Mouse (Mus musculus): Measurements from ENCODE around the gene Nostrin. TPM values are rescaled to one million over a fixed set of nuclear protein-coding genes. Genes with fewer than 3 reads are reported as not detected.

The Nostrin gene
- polyA plus RNA-seq, 1 experiment: 1.2 TPM

DNA sequence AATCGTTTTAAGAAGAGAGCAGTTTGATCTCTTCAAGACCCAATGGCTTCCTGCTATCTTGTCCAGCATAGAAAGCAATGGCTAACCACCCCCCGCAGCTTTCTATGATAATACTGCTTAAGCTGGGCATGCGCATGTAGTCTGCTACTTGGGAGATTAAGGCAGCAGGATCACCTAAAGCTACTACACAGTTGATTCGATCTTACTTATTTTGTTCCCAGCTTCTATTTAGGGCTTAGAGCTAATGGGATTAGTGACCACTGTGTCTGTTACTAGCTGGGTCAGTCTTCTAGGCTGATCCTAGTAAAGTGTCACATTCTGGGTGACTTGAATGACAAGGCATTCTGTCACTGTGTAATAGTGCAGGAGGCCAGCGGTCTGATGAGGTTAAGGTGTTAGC lies 15.2 kb downstream of the Nostrin start:
- Histone ChIP-seq H3K4me1 (ENCODE audit: control insufficient read depth, insufficient read depth, insufficient read length) (no peaks in the 10 kb centered on the region), H3K36me3 (ENCODE audit: control insufficient read depth, insufficient read depth, low read length) (no peaks in the 10 kb centered on the region), H3K4me3 (ENCODE audit: extremely low read depth, insufficient read depth, insufficient read length) (no peak overlapping the region), H3K27me3 (ENCODE audit: control insufficient read depth, insufficient read depth, low read length) (no peaks in the 10 kb centered on the region), H3K27ac (ENCODE audit: insufficient read depth, low read length) (no peak overlapping the region)
- no peak for DNase-seq (ENCODE audit: low read depth in 1 of 2, low spot score in 2 of 2)
- TF ChIP-seq POLR2A (IDR thresholded peaks at IDR 0.05; ENCODE audit: low read depth, low read length) (no peak), CTCF (IDR thresholded peaks at IDR 0.05; ENCODE audit: extremely low read depth, insufficient read depth, insufficient read length, insufficient replicate concordance) (no peak)
- 89% methylated on average over 5 of the region's 5 CpGs for WGBS

- Histone ChIP-seq H3K4me1 (ENCODE audit: control insufficient read depth, insufficient read depth, insufficient read length) (no peaks in the 10 kb centered on the region), H3K36me3 (ENCODE audit: control insufficient read depth, insufficient read depth, low read length) (no peaks in the 10 kb centered on the region), H3K4me3 (ENCODE audit: extremely low read depth, insufficient read depth, insufficient read length) (no peak overlapping the region), H3K27me3 (ENCODE audit: control insufficient read depth, insufficient read depth, low read length) (no peaks in the 10 kb centered on the region), H3K27ac (ENCODE audit: insufficient read depth, low read length) (no peak overlapping the region)
- DNase-seq (ENCODE audit: low read depth in 1 of 2, low spot score in 2 of 2): no peak
- TF ChIP-seq CTCF (IDR thresholded peaks at IDR 0.05; ENCODE audit: extremely low read depth, insufficient read depth, insufficient read length, insufficient replicate concordance) (no peak), POLR2A (IDR thresholded peaks at IDR 0.05; ENCODE audit: low read depth, low read length) (no peak)
- WGBS: 83% methylated on average over 3 of the region's 3 CpGs
Observed at GRCm38 (mm10) chr2:69155861-69156260, 20.3 kb downstream of the Nostrin start.

DNA sequence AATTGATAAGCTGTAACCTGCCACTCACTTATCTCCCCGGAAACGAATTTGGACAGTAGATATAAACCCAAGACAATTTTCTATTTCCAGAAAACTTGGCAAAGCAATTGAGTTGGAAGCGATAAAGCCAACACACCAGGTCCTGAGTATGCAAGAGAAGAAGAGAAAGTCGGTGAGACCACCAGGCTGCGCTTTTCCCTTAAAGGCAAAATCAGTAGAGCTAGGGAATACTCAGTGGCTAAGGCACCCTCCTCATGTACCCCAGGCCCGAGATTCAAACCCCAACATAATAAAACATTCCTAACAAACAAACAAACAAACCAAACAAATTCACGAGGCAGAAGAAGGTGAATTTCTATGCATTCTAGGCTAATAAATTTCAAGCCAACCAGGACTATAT lies 20.7 kb downstream of the Nostrin start:
- H3K4me3 ChIP-seq (ENCODE audit: extremely low read depth, insufficient read depth, insufficient read length): no peak overlapping the region
- no peaks in the 10 kb centered on the region for H3K4me1 ChIP-seq (ENCODE audit: control insufficient read depth, insufficient read depth, insufficient read length)
- H3K36me3 ChIP-seq (ENCODE audit: control insufficient read depth, insufficient read depth, low read length): no peaks in the 10 kb centered on the region
- no peaks in the 10 kb centered on the region for H3K27me3 ChIP-seq (ENCODE audit: control insufficient read depth, insufficient read depth, low read length)
- WGBS: 80% methylated on average over 7 of the region's 7 CpGs
- no peak overlapping the region for H3K27ac ChIP-seq (ENCODE audit: insufficient read depth, low read length)
- no peak for DNase-seq (ENCODE audit: low read depth in 1 of 2, low spot score in 2 of 2)
- TF ChIP-seq POLR2A (IDR thresholded peaks at IDR 0.05; ENCODE audit: low read depth, low read length) (no peak), CTCF (IDR thresholded peaks at IDR 0.05; ENCODE audit: extremely low read depth, insufficient read depth, insufficient read length, insufficient replicate concordance) (no peak)

DNA sequence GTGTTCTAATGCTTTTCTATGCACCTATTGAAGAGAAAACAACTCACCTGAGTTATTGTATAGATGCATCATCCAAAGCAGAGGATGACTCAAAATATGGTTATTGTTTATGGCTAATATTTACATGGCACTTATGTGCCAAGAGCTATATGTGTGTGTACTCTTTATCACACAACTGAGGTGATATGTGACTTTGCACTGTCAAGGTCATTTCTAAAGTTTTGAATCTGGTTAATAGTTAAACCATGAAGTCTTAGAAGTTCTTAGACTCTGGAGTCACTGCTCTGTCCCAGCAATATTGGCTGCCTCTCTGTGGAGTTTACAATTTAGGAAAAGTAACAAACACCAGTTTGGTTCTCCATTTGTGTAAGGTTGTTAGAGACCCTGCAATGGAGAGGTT lies 23.3 kb downstream of the Nostrin start:
- Histone ChIP-seq H3K27ac (ENCODE audit: insufficient read depth, low read length) (no peak overlapping the region), H3K27me3 (ENCODE audit: control insufficient read depth, insufficient read depth, low read length) (no peaks in the 10 kb centered on the region), H3K4me1 (ENCODE audit: control insufficient read depth, insufficient read depth, insufficient read length) (no peaks in the 10 kb centered on the region), H3K4me3 (ENCODE audit: extremely low read depth, insufficient read depth, insufficient read length) (no peak overlapping the region), H3K36me3 (ENCODE audit: control insufficient read depth, insufficient read depth, low read length) (no peaks in the 10 kb centered on the region)
- DNase-seq (ENCODE audit: low read depth in 1 of 2, low spot score in 2 of 2): no peak
- TF ChIP-seq POLR2A (IDR thresholded peaks at IDR 0.05; ENCODE audit: low read depth, low read length) (no peak), CTCF (IDR thresholded peaks at IDR 0.05; ENCODE audit: extremely low read depth, insufficient read depth, insufficient read length, insufficient replicate concordance) (no peak)

DNA sequence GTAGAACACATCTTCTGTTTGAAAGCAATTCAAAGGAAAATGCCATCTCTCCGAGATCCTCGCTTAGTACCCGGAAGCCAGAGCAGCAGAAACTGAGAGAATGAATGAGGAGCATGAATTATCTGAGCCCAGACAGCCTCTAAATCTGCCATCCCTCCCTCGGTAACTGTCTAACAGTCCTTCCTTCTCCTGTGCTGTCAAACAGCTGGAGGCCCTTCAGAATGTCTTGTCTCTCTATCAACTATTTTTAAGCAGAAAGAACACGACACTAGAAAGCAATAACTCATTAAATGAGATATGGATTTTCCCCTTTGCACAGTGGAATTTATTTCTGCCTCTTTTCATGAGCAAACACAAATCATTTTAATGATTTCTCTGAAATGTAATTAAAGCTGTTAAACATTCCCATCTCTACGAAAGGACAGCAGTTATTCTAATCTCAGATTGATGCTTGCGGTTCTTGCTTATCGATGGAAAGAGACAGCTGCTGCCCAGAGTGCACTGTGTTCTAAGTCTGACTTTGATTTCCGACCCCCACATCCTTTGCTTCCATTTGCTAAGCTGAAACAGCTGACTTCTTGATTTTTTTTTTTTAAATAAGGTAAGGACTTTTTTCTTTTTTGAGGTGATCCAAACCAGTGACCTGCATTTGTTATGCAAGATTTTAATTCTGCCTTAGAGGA lies 34.9 kb downstream of the Nostrin start:
- no peak overlapping the region for H3K27ac ChIP-seq (ENCODE audit: insufficient read depth, low read length)
- no peaks in the 10 kb centered on the region for H3K36me3 ChIP-seq (ENCODE audit: control insufficient read depth, insufficient read depth, low read length)
- no peak for DNase-seq (ENCODE audit: low read depth in 1 of 2, low spot score in 2 of 2)
- 78% methylated on average over 9 of the region's 9 CpGs for WGBS
- H3K27me3 ChIP-seq (ENCODE audit: control insufficient read depth, insufficient read depth, low read length): no peaks in the 10 kb centered on the region
- no peaks in the 10 kb centered on the region for H3K4me1 ChIP-seq (ENCODE audit: control insufficient read depth, insufficient read depth, insufficient read length)
- TF ChIP-seq POLR2A (IDR thresholded peaks at IDR 0.05; ENCODE audit: low read depth, low read length) (no peak), CTCF (IDR thresholded peaks at IDR 0.05; ENCODE audit: extremely low read depth, insufficient read depth, insufficient read length, insufficient replicate concordance) (no peak)
- H3K4me3 ChIP-seq (ENCODE audit: extremely low read depth, insufficient read depth, insufficient read length): no peak overlapping the region

GRCm38 (mm10) chr2:69175296-69175695 lies 39.7 kb downstream of the Nostrin start:
- DNase-seq (ENCODE audit: low read depth in 1 of 2, low spot score in 2 of 2): no peak
- H3K27ac ChIP-seq (ENCODE audit: insufficient read depth, low read length): no peak overlapping the region
- no peak overlapping the region for H3K4me3 ChIP-seq (ENCODE audit: extremely low read depth, insufficient read depth, insufficient read length)
- H3K27me3 ChIP-seq (ENCODE audit: control insufficient read depth, insufficient read depth, low read length): no peaks in the 10 kb centered on the region
- H3K36me3 ChIP-seq (ENCODE audit: control insufficient read depth, insufficient read depth, low read length): no peaks in the 10 kb centered on the region
- H3K4me1 ChIP-seq (ENCODE audit: control insufficient read depth, insufficient read depth, insufficient read length): no peaks in the 10 kb centered on the region
- TF ChIP-seq POLR2A (IDR thresholded peaks at IDR 0.05; ENCODE audit: low read depth, low read length) (no peak), CTCF (IDR thresholded peaks at IDR 0.05; ENCODE audit: extremely low read depth, insufficient read depth, insufficient read length, insufficient replicate concordance) (no peak)
- WGBS: 90% methylated on average over 5 of the region's 5 CpGs

DNA sequence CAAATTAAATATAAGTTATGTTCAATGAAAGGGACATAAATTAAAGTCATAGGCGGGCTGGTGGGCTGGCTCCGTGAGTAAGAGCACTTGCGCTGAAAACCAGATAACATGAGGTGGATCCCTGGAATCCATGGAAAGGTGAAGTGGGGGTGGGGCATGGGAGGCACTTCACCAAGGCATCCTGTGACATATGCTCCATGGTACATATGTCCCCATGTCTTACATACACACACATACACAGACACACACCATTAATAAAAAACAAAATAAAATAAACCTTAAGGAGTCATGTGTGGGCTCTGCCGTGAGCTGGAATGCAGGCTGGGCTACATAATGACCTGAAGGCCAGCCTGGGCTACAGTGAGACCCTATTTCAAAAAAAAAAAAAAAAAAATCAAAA lies 44.1 kb downstream of the Nostrin start:
- TF ChIP-seq POLR2A (IDR thresholded peaks at IDR 0.05; ENCODE audit: low read depth, low read length) (no peak), CTCF (IDR thresholded peaks at IDR 0.05; ENCODE audit: extremely low read depth, insufficient read depth, insufficient read length, insufficient replicate concordance) (no peak)
- H3K27ac ChIP-seq (ENCODE audit: insufficient read depth, low read length): no peak overlapping the region
- no peaks in the 10 kb centered on the region for H3K4me1 ChIP-seq (ENCODE audit: control insufficient read depth, insufficient read depth, insufficient read length)
- no peaks in the 10 kb centered on the region for H3K27me3 ChIP-seq (ENCODE audit: control insufficient read depth, insufficient read depth, low read length)
- no peak overlapping the region for H3K4me3 ChIP-seq (ENCODE audit: extremely low read depth, insufficient read depth, insufficient read length)
- WGBS: 98% methylated on average over 4 of the region's 4 CpGs
- no peaks in the 10 kb centered on the region for H3K36me3 ChIP-seq (ENCODE audit: control insufficient read depth, insufficient read depth, low read length)
- no peak for DNase-seq (ENCODE audit: low read depth in 1 of 2, low spot score in 2 of 2)
